Mouse (Mus musculus): Measurements from ENCODE around the gene Insl6. TPM values are rescaled to one million over a fixed set of nuclear protein-coding genes. Genes with fewer than 3 reads are reported as not detected.

Gene Insl6
- total and polyA plus RNA-seq, 3 experiments = 2.2 to 9.9 TPM; not detected in 1

DNA sequence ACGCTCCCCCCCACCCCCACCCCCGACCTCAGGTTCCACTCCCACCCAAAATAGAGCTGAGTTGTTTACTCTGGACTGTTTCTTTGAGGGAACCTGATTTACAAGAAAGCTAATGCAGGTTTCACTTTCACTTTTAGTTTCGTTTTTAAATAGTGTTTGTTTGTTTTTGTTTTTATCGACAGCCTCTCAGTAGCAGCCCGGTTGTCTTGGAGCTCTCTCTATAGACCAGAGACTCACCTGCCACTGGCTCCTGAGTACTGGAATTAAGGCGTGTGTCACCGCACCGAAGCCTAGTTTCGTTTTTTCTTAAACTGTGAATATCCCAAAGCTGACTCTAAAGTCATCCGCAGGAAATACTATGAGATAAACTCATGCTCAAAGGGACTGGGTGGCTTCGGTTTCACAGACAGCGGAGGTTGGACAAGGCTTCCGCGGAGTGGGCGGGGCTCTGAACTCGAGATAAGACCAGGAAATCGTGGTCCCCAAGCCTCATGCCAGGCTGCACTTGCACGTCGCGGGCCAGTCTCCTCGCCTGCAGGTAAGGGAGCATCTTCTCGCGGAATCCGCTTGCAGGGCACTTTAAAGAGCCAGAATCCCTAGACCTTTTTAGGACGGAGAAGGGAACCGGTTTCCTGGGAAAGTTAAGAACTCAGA is 41.9 kb upstream of the Insl6 start, which contains the start of the genes Plgrkt and Cd274:
Plgrkt (minus strand) TSS at position 422 of the 654 bp plus-strand sequence.
Cd274 (plus strand) TSS at position 487 of the 654 bp plus-strand sequence.
- Histone ChIP-seq H3K79me2 (ENCODE audit: control insufficient read depth, insufficient read depth, low read length, poor library complexity) (peaks cover 5% of the 10 kb centered on the region), H3K27me3 (ENCODE audit: control insufficient read depth in 1 of 2, insufficient read depth in 2 of 2, low read length in 2 of 2) (no peaks in the 10 kb centered on the region), H3K4me1 (ENCODE audit: control insufficient read depth in 1 of 2, insufficient read depth in 2 of 2, low read length in 2 of 2) (peaks cover 25 to 31% of the 10 kb centered on the region in 2 experiments), H3K9me3 (replicated peaks; ENCODE audit: insufficient read depth, low read length) (no peaks in the 10 kb centered on the region), H3K27ac (ENCODE audit: control insufficient read depth, low read depth, low read length) (peak within 1 kb of the TSS; percentile 89), H3K4me3 (ENCODE audit: control insufficient read depth in 1 of 2, insufficient read depth in 1 of 2, low read depth in 2 of 2, low read length in 2 of 2) (peak within 1 kb of the TSS; percentile 71 to 85), H3K9ac (ENCODE audit: control insufficient read depth, low read depth, low read length, poor library complexity, severe bottlenecking) (peak within 1 kb of the TSS; percentile 72), H3K36me3 (ENCODE audit: control insufficient read depth in 1 of 2, insufficient read depth in 2 of 2, low read length in 2 of 2) (peaks cover 0 to 51% of the 10 kb centered on the region in 2 experiments; a peak in 2 of 4 replicates)
- no peak for TF ChIP-seq MYB (IDR thresholded peaks at IDR 0.05; ENCODE audit: low read depth, low read length)
- peak; percentile 97 for TF ChIP-seq GATA1 (IDR thresholded peaks at IDR 0.05; ENCODE audit: low read depth, low read length)
- TF ChIP-seq ZKSCAN1 (IDR thresholded peaks at IDR 0.05; ENCODE audit: low read depth, low read length) = no peak
- TF ChIP-seq POLR2AphosphoS5 (IDR thresholded peaks at IDR 0.05; ENCODE audit: borderline replicate concordance, low read depth, low read length) = 0 out of 2 replicates have a peak, but pooled peaks have one; percentile 94
- TF ChIP-seq EP300 (IDR thresholded peaks at IDR 0.05; ENCODE audit: low read depth in 1 of 2, low read length in 2 of 2) = no peak
- no peak for TF ChIP-seq SIN3A (IDR thresholded peaks at IDR 0.05; ENCODE audit: low read length)
- peak in 1 of 2 experiments; percentile 91; a peak in 2 of 4 replicates for TF ChIP-seq POLR2A (IDR thresholded peaks at IDR 0.05; ENCODE audit: control insufficient read depth in 1 of 2, insufficient read depth in 1 of 2, low read depth in 1 of 2, low read length in 2 of 2, poor library complexity in 1 of 2)
- DNase-seq (ENCODE audit: low read depth, low spot score) = peak; percentile 100

DNA sequence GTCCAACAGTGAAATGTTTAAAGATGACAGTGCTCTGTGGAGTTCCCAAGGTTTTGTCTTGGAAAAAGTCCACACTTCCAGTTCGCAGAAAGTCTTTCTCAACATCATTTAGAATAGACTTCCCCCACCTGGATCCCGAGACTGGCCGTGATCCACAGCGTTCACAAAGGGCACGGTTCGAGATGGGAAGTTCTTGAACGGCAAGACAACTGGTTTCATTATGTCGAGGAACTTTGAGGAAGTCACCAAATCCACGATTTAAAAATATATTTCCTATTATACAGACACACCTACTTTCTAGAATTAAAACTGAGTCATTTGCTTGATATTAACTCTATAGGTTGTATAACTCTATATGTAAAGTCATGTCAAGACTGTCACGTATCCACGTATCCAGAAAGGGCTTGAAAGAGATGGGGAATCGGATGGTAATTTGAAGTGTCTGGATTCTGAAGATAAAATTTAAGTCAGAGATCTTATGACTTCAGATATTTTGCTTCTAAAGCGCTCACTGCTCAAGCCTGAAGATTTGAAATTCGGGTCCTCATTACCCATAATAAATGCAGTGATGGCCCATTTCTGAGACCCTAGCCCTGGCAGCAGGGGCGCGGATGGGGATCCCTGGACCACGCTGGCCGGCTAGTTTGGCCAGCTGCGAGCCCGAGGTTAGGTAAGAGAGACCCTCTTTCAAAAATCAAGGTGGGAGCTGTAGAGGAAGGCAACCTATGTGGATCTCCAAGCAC is 41.2 kb upstream of the Insl6 start:
- no peak for TF ChIP-seq EP300 (IDR thresholded peaks at IDR 0.05; ENCODE audit: low read depth in 1 of 2, low read length in 2 of 2)
- peak; percentile 29 for TF ChIP-seq TAL1 (IDR thresholded peaks at IDR 0.05; ENCODE audit: low read length)
- 0 out of 6 replicates have a peak, but pooled peaks of 1 of the 3 experiments have one; percentile 2 for TF ChIP-seq CTCF (IDR thresholded peaks at IDR 0.05 in 2 of 3, conservative IDR thresholded peaks at IDR 0.05 in 1 of 3; ENCODE audit: control insufficient read depth in 1 of 3, insufficient read depth in 1 of 3, low read depth in 2 of 3, low read length in 3 of 3, poor library complexity in 1 of 3, severe bottlenecking in 1 of 3)
- no peak for TF ChIP-seq JUND (IDR thresholded peaks at IDR 0.05; ENCODE audit: low read depth, low read length)
- TF ChIP-seq GATA1 (IDR thresholded peaks at IDR 0.05; ENCODE audit: low read depth, low read length) = peak; percentile 53; the same call in 1 of the 2 replicates
- H3K27me3 ChIP-seq (ENCODE audit: control insufficient read depth in 1 of 2, insufficient read depth in 2 of 2, low read length in 2 of 2) = no peaks in the 10 kb centered on the region
- peak; percentile 85 for DNase-seq (ENCODE audit: low read depth, low spot score)
- H3K36me3 ChIP-seq (ENCODE audit: control insufficient read depth in 1 of 2, insufficient read depth in 2 of 2, low read length in 2 of 2) = peaks cover 0 to 51% of the 10 kb centered on the region in 2 experiments; a peak in 2 of 4 replicates
- H3K9ac ChIP-seq (ENCODE audit: control insufficient read depth, low read depth, low read length, poor library complexity, severe bottlenecking) = peak overlapping the region; percentile 72
- H3K9me3 ChIP-seq (replicated peaks; ENCODE audit: insufficient read depth, low read length) = no peaks in the 10 kb centered on the region
- peak overlapping the region; percentile 89 for H3K27ac ChIP-seq (ENCODE audit: control insufficient read depth, low read depth, low read length)
- peak overlapping the region; percentile 71 to 85 for H3K4me3 ChIP-seq (ENCODE audit: control insufficient read depth in 1 of 2, insufficient read depth in 1 of 2, low read depth in 2 of 2, low read length in 2 of 2)
- H3K79me2 ChIP-seq (ENCODE audit: control insufficient read depth, insufficient read depth, low read length, poor library complexity) = peaks cover 2% of the 10 kb centered on the region; the same call in 1 of the 2 replicates
- peaks cover 25 to 30% of the 10 kb centered on the region in 2 experiments for H3K4me1 ChIP-seq (ENCODE audit: control insufficient read depth in 1 of 2, insufficient read depth in 2 of 2, low read length in 2 of 2)

DNA sequence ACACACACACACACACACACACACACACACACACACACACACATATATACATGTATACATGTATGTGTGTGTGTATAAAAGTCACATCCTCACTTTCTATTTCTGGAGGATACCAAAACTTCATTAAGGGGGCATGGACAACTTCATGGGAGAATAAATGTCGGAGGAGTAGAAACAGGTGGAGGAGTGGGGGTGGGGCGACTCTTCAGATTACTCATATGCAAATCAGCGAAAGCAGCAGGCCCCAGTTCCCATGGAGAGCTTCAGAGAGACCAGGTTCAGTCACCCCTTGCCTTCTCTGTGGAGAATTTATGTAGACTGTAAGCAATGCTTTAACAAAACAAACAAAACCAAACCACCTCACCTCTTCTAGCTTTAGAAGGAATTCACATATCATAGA is 39.9 kb upstream of the Insl6 start:
- DNase-seq (ENCODE audit: low read depth, low spot score) = peak; percentile 63
- peaks cover 0 to 53% of the 10 kb centered on the region in 2 experiments; a peak in 2 of 4 replicates for H3K36me3 ChIP-seq (ENCODE audit: control insufficient read depth in 1 of 2, insufficient read depth in 2 of 2, low read length in 2 of 2)
- peaks cover 4% of the 10 kb centered on the region; the same call in 1 of the 2 replicates for H3K79me2 ChIP-seq (ENCODE audit: control insufficient read depth, insufficient read depth, low read length, poor library complexity)
- H3K4me3 ChIP-seq (ENCODE audit: control insufficient read depth in 1 of 2, insufficient read depth in 1 of 2, low read depth in 2 of 2, low read length in 2 of 2) = no peak overlapping the region
- H3K27ac ChIP-seq (ENCODE audit: control insufficient read depth, low read depth, low read length) = no peak overlapping the region
- H3K27me3 ChIP-seq (ENCODE audit: control insufficient read depth in 1 of 2, insufficient read depth in 2 of 2, low read length in 2 of 2) = no peaks in the 10 kb centered on the region
- TF ChIP-seq MYC (IDR thresholded peaks at IDR 0.05; ENCODE audit: low read depth, low read length) (no peak), CHD1 (IDR thresholded peaks at IDR 0.05; ENCODE audit: low read depth, low read length) (no peak), BHLHE40 (IDR thresholded peaks at IDR 0.05; ENCODE audit: borderline replicate concordance, low read depth, low read length) (no peak), SMC3 (IDR thresholded peaks at IDR 0.05; ENCODE audit: low read depth, low read length) (no peak), ELF1 (IDR thresholded peaks at IDR 0.05; ENCODE audit: low read depth, low read length) (no peak), ZMIZ1 (IDR thresholded peaks at IDR 0.05; ENCODE audit: low read depth, low read length) (no peak), USF2 (IDR thresholded peaks at IDR 0.05; ENCODE audit: borderline replicate concordance in 1 of 2, insufficient read depth in 1 of 2, low read depth in 1 of 2, low read length in 2 of 2) (no peak), CHD2 (IDR thresholded peaks at IDR 0.05; ENCODE audit: low read length) (no peak), MEF2A (IDR thresholded peaks at IDR 0.05; ENCODE audit: extremely low read depth, insufficient replicate concordance, low read depth, low read length, poor library complexity, severe bottlenecking) (no peak), SIN3A (IDR thresholded peaks at IDR 0.05; ENCODE audit: low read length) (no peak), HCFC1 (IDR thresholded peaks at IDR 0.05; ENCODE audit: low read depth, low read length) (no peak)
- H3K4me1 ChIP-seq (ENCODE audit: control insufficient read depth in 1 of 2, insufficient read depth in 2 of 2, low read length in 2 of 2) = peaks cover 32 to 38% of the 10 kb centered on the region in 2 experiments
- H3K9me3 ChIP-seq (replicated peaks; ENCODE audit: insufficient read depth, low read length) = no peaks in the 10 kb centered on the region
- H3K9ac ChIP-seq (ENCODE audit: control insufficient read depth, low read depth, low read length, poor library complexity, severe bottlenecking) = no peak overlapping the region
